Mouse (Mus musculus) kidney, postnatal 0 days (tissue): ENCODE data around the gene Slc39a8. TPM values are rescaled to one million over a fixed set of nuclear protein-coding genes. Genes with fewer than 3 reads are reported as not detected.

Experiments used
- ATAC-seq: fragments of 200-750 bp; cut with Nextera tagmentation; replicated peaks from 2 replicates; pipeline ENCODE4 v1.8.0; 2017; ENCODE audit warnings: low read depth, moderate number of reproducible peaks, moderate TSS enrichment, moderate library complexity; ENCODE audit not compliant: low FRiP score
- DNase-seq: peaks from one replicate; pipeline ENCODE4 v3.0.0-alpha.2; 2016; ENCODE audit warnings: low spot score
- H3K27ac ChIP-seq: fragments of 300-500 bp; sonication (generic); 2 replicates; pipeline ENCODE4 v1.5.1; 2014; ENCODE audit warnings: mild to moderate bottlenecking
- H3K27me3 ChIP-seq: fragments of 300-500 bp; sonication (generic); 2 replicates; pipeline ENCODE4 v1.6.1; 2014; ENCODE audit warnings: low read length, mixed read lengths; ENCODE audit not compliant: insufficient read depth
- H3K36me3 ChIP-seq: fragments of 300-500 bp; sonication (generic); 2 replicates; pipeline ENCODE4 v1.6.1; 2014; ENCODE audit warnings: low read length, mixed read lengths; ENCODE audit not compliant: insufficient read depth
- H3K4me1 ChIP-seq: fragments of 300-500 bp; sonication (generic); replicated peaks from 2 replicates; pipeline ENCODE4 v1.6.1; 2014; ENCODE audit warnings: antibody characterized with exemption, low read length, mixed read lengths; ENCODE audit not compliant: insufficient read depth
- H3K4me2 ChIP-seq: fragments of 300-500 bp; sonication (generic); 2 replicates; pipeline ENCODE4 v1.6.1; 2014; ENCODE audit warnings: mild to moderate bottlenecking, low read length, moderate library complexity, mixed read lengths
- H3K4me3 ChIP-seq: fragments of 300-500 bp; sonication (generic); replicated peaks from 2 replicates; pipeline ENCODE4 v1.5.1; 2014; ENCODE audit warnings: low read depth, low read length
- H3K9ac ChIP-seq: fragments of 300-500 bp; sonication (generic); 2 replicates; pipeline ENCODE4 v1.6.1; 2014; ENCODE audit warnings: low read depth, low read length
- H3K9me3 ChIP-seq: fragments of 300-500 bp; sonication (generic); replicated peaks from 2 replicates; pipeline ENCODE4 v1.6.1; 2016; ENCODE audit warnings: low read length, inconsistent platforms, mixed read lengths
- CTCF ChIP-seq: IDR thresholded peaks from 2 replicates; pipeline ENCODE4 v1.5.1; 2016; ENCODE audit warnings: antibody characterized with exemption, low read depth, mild to moderate bottlenecking, moderate library complexity
- WGBS: fragments of 180-500 bp; shearing (Covaris S2); extraction: QIAGEN DNeasy Blood & Tissue Kit; methylation state at CpG from one replicate; pipeline ENCODE4 v1.1.7; 2014; 5-methylcytosine and 5-hydroxymethylcytosine counted together
- polyA plus RNA-seq: library from polyadenylated mRNA; unstranded; fragments of >200 nt; fragmentation: Nextera tagmentation; extraction: Ambion mirVana; gene quantifications from 2 replicates; pipeline ENCODE4 v1.2.1, GENCODE M21; 2015

The Slc39a8 gene
- polyA plus RNA-seq: 25.0 and 25.9 TPM in 2 replicates

DNA sequence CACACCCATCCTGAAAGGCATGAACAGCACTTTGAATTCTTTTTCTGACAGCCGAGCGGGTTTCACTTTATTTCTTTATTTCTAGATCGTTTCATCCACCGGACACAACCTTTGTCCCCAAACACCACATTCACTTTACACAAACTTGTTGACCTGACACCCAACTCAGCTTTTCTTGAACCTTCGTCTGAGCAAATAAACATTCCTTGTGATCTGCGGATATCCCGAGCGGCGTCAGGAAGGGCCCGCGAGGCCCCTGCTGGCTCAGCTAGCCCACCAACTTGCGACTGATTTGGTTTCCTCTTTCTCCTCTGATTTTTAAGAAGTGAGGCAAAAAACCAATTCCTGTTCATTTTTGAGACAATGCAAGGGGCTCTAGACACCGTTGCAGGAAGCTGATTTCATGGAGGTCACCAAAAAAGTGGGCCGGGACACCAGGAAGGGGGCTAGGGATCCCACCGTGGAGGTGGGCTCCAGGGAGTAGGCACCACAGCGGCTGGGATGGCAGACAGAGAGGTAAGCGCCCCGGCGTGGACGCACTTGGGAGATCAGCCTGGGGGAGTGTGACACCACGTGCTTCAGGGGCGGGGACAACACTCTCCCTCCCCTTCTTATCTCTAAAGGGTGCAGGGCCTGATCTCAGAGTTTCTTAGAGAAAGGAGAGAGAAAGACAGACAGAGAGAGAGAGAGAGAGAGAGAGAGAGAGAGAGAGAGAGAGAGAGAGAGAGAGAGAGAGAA is at the start of gene Slc39a8:
Gene Slc39a8 (plus strand): TSS at position 264 of the 738 bp plus-strand sequence.
- H3K4me3 ChIP-seq: peak within 1 kb of the TSS; percentile 52
- H3K36me3 ChIP-seq: no peaks in the 10 kb centered on the region
- ATAC-seq (peak; percentile 92), DNase-seq (peak; percentile 92)
- peak within 1 kb of the TSS; percentile 82 for H3K4me2 ChIP-seq
- peaks cover 6% of the 10 kb centered on the region; the same call in 1 of the 2 replicates for H3K4me1 ChIP-seq
- H3K27ac ChIP-seq: peak within 1 kb of the TSS; percentile 86
- H3K9ac ChIP-seq: peak within 1 kb of the TSS; percentile 49
- no peaks in the 10 kb centered on the region for H3K27me3 ChIP-seq
- no peaks in the 10 kb centered on the region for H3K9me3 ChIP-seq
- WGBS: 2% methylated on average over 22 of the region's 22 CpGs
- TF ChIP-seq CTCF: peak; percentile 47; the same call in 1 of the 2 replicates

DNA sequence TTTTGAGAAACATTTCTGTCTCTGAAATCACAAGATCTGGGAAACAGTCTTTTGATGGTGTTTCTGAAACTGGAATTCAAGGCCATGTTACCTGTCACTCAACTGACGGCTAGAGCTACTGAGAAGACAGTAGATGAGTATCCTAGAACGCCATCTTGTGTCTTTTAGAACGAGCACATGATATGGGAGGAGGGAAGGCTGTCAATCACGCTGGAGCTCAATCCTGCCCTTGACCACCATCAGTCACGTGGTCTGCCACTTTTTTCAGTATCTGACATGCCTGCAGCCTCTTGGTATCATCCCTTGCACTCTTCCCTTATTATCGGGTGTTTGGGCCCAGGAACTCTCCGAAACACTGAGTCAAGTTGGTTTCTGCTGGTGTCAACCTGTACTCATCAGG is 40.0 kb upstream of the Slc39a8 start:
- Histone ChIP-seq H3K36me3 (no peaks in the 10 kb centered on the region), H3K27ac (no peak overlapping the region), H3K9me3 (no peaks in the 10 kb centered on the region), H3K27me3 (no peaks in the 10 kb centered on the region), H3K4me1 (no peaks in the 10 kb centered on the region), H3K4me2 (no peak overlapping the region), H3K4me3 (no peak overlapping the region), H3K9ac (no peak overlapping the region)
- DNase-seq: no peak
- WGBS: 85% methylated on average over 7 of the region's 7 CpGs
- ATAC-seq: no peak
- no peak for TF ChIP-seq CTCF

GRCm38 (mm10) chr3:135796117-135796516 is 29.0 kb upstream of the Slc39a8 start:
- 86% methylated on average over 6 of the region's 6 CpGs for WGBS
- Histone ChIP-seq H3K27me3 (no peaks in the 10 kb centered on the region), H3K4me3 (no peak overlapping the region), H3K4me1 (no peaks in the 10 kb centered on the region), H3K9me3 (no peaks in the 10 kb centered on the region), H3K27ac (no peak overlapping the region), H3K4me2 (no peak overlapping the region), H3K36me3 (no peaks in the 10 kb centered on the region), H3K9ac (no peak overlapping the region)
- no peak for DNase-seq
- TF ChIP-seq CTCF: no peak
- ATAC-seq: no peak

- WGBS: 44% methylated on average over 3 of the region's 3 CpGs
- no peak overlapping the region for H3K9ac ChIP-seq
- H3K27ac ChIP-seq: no peak overlapping the region
- no peak for ATAC-seq
- no peaks in the 10 kb centered on the region for H3K36me3 ChIP-seq
- no peak overlapping the region for H3K4me3 ChIP-seq
- H3K9me3 ChIP-seq: no peaks in the 10 kb centered on the region
- no peak for TF ChIP-seq CTCF
- H3K4me2 ChIP-seq: no peak overlapping the region
- DNase-seq: no peak
- H3K27me3 ChIP-seq: no peaks in the 10 kb centered on the region
- H3K4me1 ChIP-seq: no peaks in the 10 kb centered on the region
These were observed 26.8 kb upstream of the Slc39a8 start for GRCm38 (mm10) chr3:135798241-135798640.

- WGBS: 34% methylated on average over 1 of the region's 1 CpGs
- Histone ChIP-seq H3K4me1 (no peaks in the 10 kb centered on the region), H3K4me2 (no peak overlapping the region), H3K27me3 (no peaks in the 10 kb centered on the region), H3K36me3 (no peaks in the 10 kb centered on the region), H3K9ac (no peak overlapping the region), H3K27ac (no peak overlapping the region), H3K4me3 (no peak overlapping the region), H3K9me3 (no peaks in the 10 kb centered on the region)
- peak; percentile 41 for DNase-seq
- TF ChIP-seq CTCF: no peak
- no peak for ATAC-seq
These were observed 26.4 kb upstream of the Slc39a8 start for GRCm38 (mm10) chr3:135798665-135799064.

GRCm38 (mm10) chr3:135814665-135815064 is 10.4 kb upstream of the Slc39a8 start:
- Histone ChIP-seq H3K4me1 (no peaks in the 10 kb centered on the region), H3K27me3 (no peaks in the 10 kb centered on the region), H3K9me3 (no peaks in the 10 kb centered on the region), H3K4me2 (no peak overlapping the region), H3K27ac (no peak overlapping the region), H3K36me3 (no peaks in the 10 kb centered on the region), H3K9ac (no peak overlapping the region), H3K4me3 (no peak overlapping the region)
- 73% methylated on average over 14 of the region's 14 CpGs for WGBS
- no peak for DNase-seq
- TF ChIP-seq CTCF: no peak
- ATAC-seq: no peak; the same call in 1 of the 2 replicates
